ENCODE assay signal across 11 mouse cellular contexts in the genomic region with DNA sequence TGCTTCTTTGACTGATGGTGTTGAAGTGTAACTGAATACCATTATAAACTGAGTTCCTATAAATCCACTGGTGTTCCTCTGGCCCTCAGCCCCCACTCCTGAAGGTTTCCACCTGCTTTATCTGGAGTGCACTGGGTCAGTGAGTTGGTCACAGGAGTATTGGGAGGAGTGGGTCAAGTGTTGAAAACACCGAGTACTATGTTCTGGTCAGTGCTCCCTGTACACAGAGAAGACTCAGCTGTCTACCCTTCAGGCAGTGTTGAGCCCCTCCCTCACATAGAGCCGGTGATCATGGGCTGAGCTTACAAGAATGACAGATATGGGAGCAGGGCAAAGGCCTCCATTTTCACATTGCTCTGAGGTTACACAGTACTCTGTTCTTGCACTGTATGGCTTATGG. TPM values are rescaled to one million over a fixed set of nuclear protein-coding genes. Genes with fewer than 3 reads are reported as not detected.
A peak's percentile ranks its signal among the peaks of the same experiment; 100 is the strongest.
DNase-seq lines count a peak whose midpoint lies in the region; ATAC-seq and TF ChIP-seq lines count a peak whose summit lies in the region.
"Had no signal": no experiment of that assay in that cellular context is flagged by ENCODE, and none has a peak within 500 bp of the region (broad histone marks: within the 10 kb centered on the region; RNA-seq: fewer than 3 reads in every experiment).

No protein-coding gene starts in this region.

- H3K27me3 ChIP-seq in kidney, embryonic 15.5 days = no peaks in the 10 kb centered on the region
- H3K27me3 ChIP-seq in intestine, embryonic 16.5 days (replicated peaks; ENCODE audit: control insufficient read depth, insufficient read depth, low read length) = no peaks in the 10 kb centered on the region

- no peak overlapping the region for H3K9ac ChIP-seq in kidney, embryonic 15.5 days
- H3K9ac ChIP-seq in intestine, embryonic 16.5 days (ENCODE audit: low read depth, low read length) = no peak overlapping the region

- no peak for TF ChIP-seq CTCF in bone marrow macrophage, adult 2 months (IDR thresholded peaks at IDR 0.05; ENCODE audit: low read depth, low read length)

- peak; percentile 95 for ATAC-seq in kidney, embryonic 15.5 days (replicated peaks; ENCODE audit: low FRiP score)
- ATAC-seq in intestine, embryonic 16.5 days = peak; percentile 50
- no peak for ATAC-seq in cerebellum, adult (ENCODE audit: insufficient number of reproducible peaks, low FRiP score, low TSS enrichment)

- 0 out of 2 replicates have a peak overlapping the region, but pooled peaks have one; percentile 72 for H3K27ac ChIP-seq in kidney, embryonic 15.5 days
- peak overlapping the region; percentile 19; the same call in 1 of the 2 replicates for H3K27ac ChIP-seq in bone marrow macrophage, adult 2 months (ENCODE audit: insufficient read depth, low read depth, low read length)
- H3K27ac ChIP-seq in intestine, embryonic 16.5 days (ENCODE audit: low read length) = peak overlapping the region; percentile 59

- WGBS in kidney, embryonic 15.5 days = 16% methylated on average over 2 of the region's 2 CpGs
- WGBS in intestine, embryonic 16.5 days = 49% methylated on average over 2 of the region's 2 CpGs

- peak overlapping the region; percentile 17; the same call in 1 of the 2 replicates for H3K4me2 ChIP-seq in kidney, embryonic 15.5 days
- no peak overlapping the region for H3K4me2 ChIP-seq in intestine, embryonic 16.5 days (ENCODE audit: low read depth, low read length)

- peak; percentile 89 for DNase-seq in heart, adult 11 months
- no peak for DNase-seq in heart, postnatal 4 days
- DNase-seq in kidney, adult 8-10 months = no peak
- DNase-seq in adrenal gland, postnatal 36 days = no peak
- DNase-seq: B cell, adult 2 months; cerebellum, adult 9-10 months had no signal

- H3K4me1 ChIP-seq in kidney, embryonic 15.5 days = peaks cover 33% of the 10 kb centered on the region
- peaks cover 47% of the 10 kb centered on the region for H3K4me1 ChIP-seq in bone marrow macrophage, adult 2 months (ENCODE audit: control insufficient read depth, insufficient read depth, low read length)
- peaks cover 9% of the 10 kb centered on the region for H3K4me1 ChIP-seq in intestine, embryonic 16.5 days (ENCODE audit: control insufficient read depth, insufficient read depth, low read length)

- no peak for TF ChIP-seq POLR2A in bone marrow macrophage, adult 2 months (IDR thresholded peaks at IDR 0.05; ENCODE audit: borderline replicate concordance, low read depth, low read length)

- no peaks in the 10 kb centered on the region for H3K36me3 ChIP-seq in kidney, embryonic 15.5 days
- H3K36me3 ChIP-seq in intestine, embryonic 16.5 days (ENCODE audit: control insufficient read depth, insufficient read depth, low read length) = no peaks in the 10 kb centered on the region; the same call in 1 of the 2 replicates
- H3K36me3 ChIP-seq: G1E had no signal

- H3K9me3 ChIP-seq in kidney, embryonic 15.5 days (replicated peaks) = no peaks in the 10 kb centered on the region
- no peaks in the 10 kb centered on the region for H3K9me3 ChIP-seq in intestine, embryonic 16.5 days (ENCODE audit: control insufficient read depth, low read length)
- H3K9me3 ChIP-seq: G1E had no signal

- no peak overlapping the region for H3K4me3 ChIP-seq in kidney, embryonic 15.5 days (replicated peaks)
- no peak overlapping the region for H3K4me3 ChIP-seq in bone marrow macrophage, adult 2 months (ENCODE audit: insufficient read depth, low read length)
- H3K4me3 ChIP-seq in intestine, embryonic 16.5 days (ENCODE audit: low read length) = no peak overlapping the region

RNA-seq across cellular contexts. Expression of a gene that starts 28.6 kb away (rescaled TPM):
- total RNA-seq in heart, postnatal 4 days (2021) = 10 to 100 TPM; 43.6 to 46.0 TPM
- polyA plus RNA-seq in kidney, embryonic 15.5 days (2015; fragmentation: Nextera tagmentation; extraction: Ambion mirVana) = 36.2 and 41.6 TPM in 2 replicates
- 86.9 and 96.5 TPM in 2 replicates for polyA plus RNA-seq in bone marrow macrophage, adult 2 months (2012; ENCODE audit: insufficient read depth, insufficient read length, missing spikeins)
- polyA plus RNA-seq in intestine, embryonic 16.5 days (2015; fragmentation: Nextera tagmentation; extraction: Ambion mirVana) = 26.2 and 26.7 TPM in 2 replicates
- 10 to 100 TPM; 56.8 to 58.0 TPM for total RNA-seq in adrenal gland, postnatal 36 days (2021)
- polyA plus RNA-seq: G1E had no signal

Comparison
In these comparisons a context has a peak if more than half of its experiments do, and no peak if none do; other contexts are left out.
1. H3K27ac ChIP-seq: peak in every context shown above with its lines; median percentile 72 in kidney, embryonic 15.5 days; 59 in intestine, embryonic 16.5 days; 19 in bone marrow macrophage, adult 2 months.